Mouse (Mus musculus) erythroblast, embryonic 14.5 days (primary cell): ENCODE data around the gene Smim27.

Source experiments
- GATA1 ChIP-seq: IDR thresholded peaks from 2 replicates; pipeline ENCODE4 v1.6.1; 2012; ENCODE audit warnings: low read length, inconsistent platforms, mixed read lengths
- TAL1 ChIP-seq: IDR thresholded peaks from 3 replicates; pipeline ENCODE4 v1.6.1; 2012; ENCODE audit warnings: low read length, inconsistent platforms, mixed read lengths

- no peak for TF ChIP-seq GATA1
- no peak for TF ChIP-seq TAL1
Measured at GRCm38 (mm10) chr4:40268204-40268813, 1.1 kb upstream of the Smim27 start.
